Mouse (Mus musculus) frontal cortex, postnatal 10 days (tissue): ENCODE results near the gene Map3k5.

Source experiments
- DNase-seq, 2 experiments: peaks; one replicate each; pipeline ENCODE4 v3.0.0; 2022; ENCODE audit warnings: low spot score in 2 of 2, mixed read lengths in 1 of 2

Map3k5 gene

GRCm38 (mm10) chr10:20006333-20007093 lies 72.2 kb downstream of the Map3k5 start:
- no peak for DNase-seq

- DNase-seq: no peak
Observed at GRCm38 (mm10) chr10:20009310-20009709, 75.0 kb downstream of the Map3k5 start.

- DNase-seq: no peak
Observed at GRCm38 (mm10) chr10:20010018-20010417, 75.7 kb downstream of the Map3k5 start.

GRCm38 (mm10) chr10:20018406-20018805 lies 84.1 kb downstream of the Map3k5 start:
- no peak for DNase-seq

GRCm38 (mm10) chr10:20018806-20019205 lies 84.5 kb downstream of the Map3k5 start:
- no peak for DNase-seq

- DNase-seq: no peak
Observed at GRCm38 (mm10) chr10:20021256-20021655, 87.0 kb downstream of the Map3k5 start.

GRCm38 (mm10) chr10:20021670-20022468 lies 87.6 kb downstream of the Map3k5 start:
- DNase-seq: no peak

GRCm38 (mm10) chr10:20022608-20023340 lies 88.5 kb downstream of the Map3k5 start:
- DNase-seq: no peak

GRCm38 (mm10) chr10:20023524-20023923 lies 89.3 kb downstream of the Map3k5 start:
- no peak for DNase-seq

- no peak for DNase-seq
Observed at GRCm38 (mm10) chr10:20024891-20025290, 90.6 kb downstream of the Map3k5 start.

GRCm38 (mm10) chr10:20025781-20026520 lies 91.7 kb downstream of the Map3k5 start:
- no peak for DNase-seq

GRCm38 (mm10) chr10:20030703-20031102 lies 96.4 kb downstream of the Map3k5 start:
- no peak for DNase-seq

GRCm38 (mm10) chr10:20031936-20032335 lies 97.7 kb downstream of the Map3k5 start:
- peak in 1 of 2 experiments; percentile 32 for DNase-seq

- no peak for DNase-seq
Observed at GRCm38 (mm10) chr10:20036375-20036774, 102.1 kb downstream of the Map3k5 start.

GRCm38 (mm10) chr10:20036846-20037245 lies 102.6 kb downstream of the Map3k5 start:
- DNase-seq: no peak

- DNase-seq: no peak
Observed at GRCm38 (mm10) chr10:20039531-20039930, 105.3 kb downstream of the Map3k5 start.

- no peak for DNase-seq
Observed at GRCm38 (mm10) chr10:20040116-20040515, 105.8 kb downstream of the Map3k5 start.

GRCm38 (mm10) chr10:20040677-20041076 lies 106.4 kb downstream of the Map3k5 start:
- DNase-seq: no peak

GRCm38 (mm10) chr10:20042081-20042480 lies 107.8 kb downstream of the Map3k5 start:
- no peak for DNase-seq

- no peak for DNase-seq
Observed at GRCm38 (mm10) chr10:20044051-20044450, 109.8 kb downstream of the Map3k5 start.

- DNase-seq: no peak
Observed at GRCm38 (mm10) chr10:20045733-20046495, 111.6 kb downstream of the Map3k5 start.
